ENCODE assay signal across 24 mouse cellular contexts in the genomic region with DNA sequence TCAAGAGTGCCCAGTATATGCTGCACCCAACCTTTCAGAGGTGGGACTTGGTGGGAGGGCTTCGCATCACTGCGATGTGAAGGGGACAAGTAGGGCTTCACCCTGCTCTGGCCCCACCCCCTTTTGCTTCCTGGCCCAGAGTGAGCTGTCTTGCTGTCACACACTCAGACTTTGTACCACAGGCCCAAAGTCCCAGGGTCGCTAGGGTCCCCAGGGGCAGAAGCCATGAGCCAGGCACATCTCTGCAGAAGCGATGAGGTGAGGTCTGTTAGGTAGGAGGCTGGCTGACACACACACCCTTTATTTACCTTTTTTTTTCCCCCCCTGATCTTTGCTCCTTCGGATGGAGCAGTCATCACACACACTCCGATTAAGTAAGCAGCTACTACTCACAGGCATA. TPM values are rescaled to one million over a fixed set of nuclear protein-coding genes. Genes with fewer than 3 reads are reported as not detected.
DNase-seq lines count a peak whose midpoint lies in the region; ATAC-seq and TF ChIP-seq lines count a peak whose summit lies in the region.
"Had no signal": no experiment of that assay in that cellular context is flagged by ENCODE, and none has a peak within 500 bp of the region (broad histone marks: within the 10 kb centered on the region; RNA-seq: fewer than 3 reads in every experiment).

No protein-coding gene starts in this region.

- peaks cover 75% of the 10 kb centered on the region for H3K36me3 ChIP-seq in intestine, postnatal 0 days (ENCODE audit: control insufficient read depth, insufficient read depth)
- H3K36me3 ChIP-seq in intestine, embryonic 16.5 days (ENCODE audit: control insufficient read depth, insufficient read depth, low read length), result peaks cover 12% of the 10 kb centered on the region
- H3K36me3 ChIP-seq in liver, embryonic 12.5 days, result peaks cover 89% of the 10 kb centered on the region
- peaks cover 52% of the 10 kb centered on the region for H3K36me3 ChIP-seq in liver, postnatal 0 days (replicated peaks; ENCODE audit: insufficient read depth, low read length)
- no peaks in the 10 kb centered on the region for H3K36me3 ChIP-seq in liver, embryonic 14.5 days (replicated peaks; ENCODE audit: control insufficient read depth, insufficient read depth, low read depth)
- 0 out of 2 replicates have a peak, but pooled peaks cover 2% of the 10 kb centered on the region for H3K36me3 ChIP-seq in hindbrain, embryonic 11.5 days (ENCODE audit: control insufficient read depth, insufficient read depth, low read length)

- no peak overlapping the region for H3K27ac ChIP-seq in intestine, postnatal 0 days (ENCODE audit: low read depth, low read length)
- H3K27ac ChIP-seq in intestine, embryonic 16.5 days (ENCODE audit: low read length), result no peak overlapping the region
- H3K27ac ChIP-seq in liver, embryonic 12.5 days, result no peak overlapping the region
- H3K27ac ChIP-seq in liver, postnatal 0 days (ENCODE audit: low read depth), result no peak overlapping the region
- H3K27ac ChIP-seq in liver, embryonic 14.5 days, result no peak overlapping the region
- no peak overlapping the region for H3K27ac ChIP-seq in hindbrain, embryonic 11.5 days (ENCODE audit: low read depth, low read length)
- H3K27ac ChIP-seq: embryonic facial prominence, embryonic 12.5 days; embryonic facial prominence, embryonic 15.5 days; gastrocnemius, adult 2 months; hindbrain, embryonic 13.5 days had no signal

- H3K9ac ChIP-seq in intestine, postnatal 0 days (ENCODE audit: low read depth, low read length), result no peak overlapping the region
- no peak overlapping the region for H3K9ac ChIP-seq in intestine, embryonic 16.5 days (ENCODE audit: low read depth, low read length)
- no peak overlapping the region for H3K9ac ChIP-seq in liver, embryonic 12.5 days
- H3K9ac ChIP-seq in liver, postnatal 0 days (replicated peaks), result no peak overlapping the region
- no peak overlapping the region for H3K9ac ChIP-seq in liver, embryonic 14.5 days (replicated peaks)
- H3K9ac ChIP-seq in hindbrain, embryonic 11.5 days (ENCODE audit: low read depth, low read length), result no peak overlapping the region
- H3K9ac ChIP-seq: embryonic facial prominence, embryonic 15.5 days; forebrain, postnatal 0 days; hindbrain, embryonic 13.5 days had no signal

- DNase-seq in liver, postnatal 0 days, result no peak
- DNase-seq in liver, embryonic 14.5 days (ENCODE audit: low read depth in 3 of 3, low spot score in 3 of 3), result no peak
- peak; percentile 86 for DNase-seq in yolk sac, embryonic 10.5 days (ENCODE audit: low spot score)
- DNase-seq in hindbrain, embryonic 11.5 days (ENCODE audit: low spot score), result no peak
- DNase-seq in spleen, postnatal 36 days (ENCODE audit: low spot score in 2 of 2), result no peak
- DNase-seq: adrenal gland, postnatal 10 days; adrenal gland, postnatal 36 days; cerebellum, adult 18-20 months; cerebellum, adult 9-10 months; cerebellum, postnatal 25 days; forebrain, postnatal 0 days; gastrocnemius, adult 2 months; gastrocnemius, postnatal 14 days; heart, adult 11 months had no signal

- 79% methylated on average over 6 of the region's 6 CpGs for WGBS in intestine, postnatal 0 days
- WGBS in intestine, embryonic 16.5 days, result 83% methylated on average over 6 of the region's 6 CpGs
- WGBS in liver, embryonic 12.5 days (ENCODE audit: insufficient replicate concordance), result 78% methylated on average over 6 of the region's 6 CpGs
- 70% methylated on average over 6 of the region's 6 CpGs for WGBS in liver, postnatal 0 days (ENCODE audit: insufficient replicate concordance)
- 74% methylated on average over 6 of the region's 6 CpGs for WGBS in liver, embryonic 14.5 days (ENCODE audit: insufficient replicate concordance)
- WGBS in hindbrain, embryonic 11.5 days, result 93% methylated on average over 6 of the region's 6 CpGs

- TF ChIP-seq CTCF in intestine, postnatal 0 days (IDR thresholded peaks at IDR 0.05; ENCODE audit: low read depth), result no peak
- no peak for TF ChIP-seq CTCF in liver, postnatal 0 days (IDR thresholded peaks at IDR 0.05; ENCODE audit: low read depth)
- TF ChIP-seq CTCF in liver, embryonic 14.5 days (IDR thresholded peaks at IDR 0.05; ENCODE audit: low read depth), result no peak

- TF ChIP-seq EP300 in liver, postnatal 0 days (IDR thresholded peaks at IDR 0.05; ENCODE audit: low read depth), result no peak
- TF ChIP-seq EP300 in liver, embryonic 14.5 days (IDR thresholded peaks at IDR 0.05; ENCODE audit: low read depth), result no peak

- ATAC-seq in intestine, postnatal 0 days, result peak; percentile 47; the same call in 1 of the 2 replicates
- ATAC-seq in intestine, embryonic 16.5 days, result no peak
- ATAC-seq in liver, embryonic 12.5 days, result peak; percentile 46; the same call in 1 of the 2 replicates
- no peak for ATAC-seq in liver, postnatal 0 days
- ATAC-seq in liver, embryonic 14.5 days (ENCODE audit: insufficient read depth), result peak; percentile 46
- ATAC-seq in hindbrain, embryonic 11.5 days (ENCODE audit: low FRiP score), result no peak
- ATAC-seq: forebrain, embryonic 14.5 days; forebrain, postnatal 0 days; Patski had no signal

- no peak overlapping the region for H3K4me3 ChIP-seq in intestine, postnatal 0 days (ENCODE audit: low read depth, low read length)
- H3K4me3 ChIP-seq in intestine, embryonic 16.5 days (ENCODE audit: low read length), result no peak overlapping the region
- no peak overlapping the region for H3K4me3 ChIP-seq in liver, embryonic 12.5 days
- no peak overlapping the region for H3K4me3 ChIP-seq in liver, postnatal 0 days (ENCODE audit: low read depth, low read length)
- H3K4me3 ChIP-seq in liver, embryonic 14.5 days (ENCODE audit: insufficient read depth in 1 of 2, low read depth in 2 of 2, low read length in 2 of 2), result no peak overlapping the region
- H3K4me3 ChIP-seq in hindbrain, embryonic 11.5 days (ENCODE audit: low read depth, low read length), result no peak overlapping the region
- H3K4me3 ChIP-seq: embryonic facial prominence, embryonic 12.5 days; embryonic facial prominence, embryonic 15.5 days; gastrocnemius, adult 2 months; hindbrain, embryonic 13.5 days had no signal

- no peaks in the 10 kb centered on the region for H3K9me3 ChIP-seq in intestine, postnatal 0 days (ENCODE audit: control insufficient read depth)
- H3K9me3 ChIP-seq in intestine, embryonic 16.5 days (ENCODE audit: control insufficient read depth, low read length), result no peaks in the 10 kb centered on the region
- H3K9me3 ChIP-seq in liver, embryonic 12.5 days (replicated peaks), result no peaks in the 10 kb centered on the region
- H3K9me3 ChIP-seq in liver, postnatal 0 days (ENCODE audit: low read length), result no peaks in the 10 kb centered on the region
- no peaks in the 10 kb centered on the region for H3K9me3 ChIP-seq in liver, embryonic 14.5 days (ENCODE audit: control insufficient read depth, low read length)
- H3K9me3 ChIP-seq in hindbrain, embryonic 11.5 days (ENCODE audit: control insufficient read depth, low read length), result no peaks in the 10 kb centered on the region
- H3K9me3 ChIP-seq: embryonic facial prominence, embryonic 12.5 days; embryonic facial prominence, embryonic 15.5 days; G1E; hindbrain, embryonic 13.5 days had no signal

- no peaks in the 10 kb centered on the region for H3K27me3 ChIP-seq in intestine, postnatal 0 days (replicated peaks; ENCODE audit: control insufficient read depth, insufficient read depth, low read length)
- H3K27me3 ChIP-seq in intestine, embryonic 16.5 days (replicated peaks; ENCODE audit: control insufficient read depth, insufficient read depth, low read length), result no peaks in the 10 kb centered on the region
- no peaks in the 10 kb centered on the region for H3K27me3 ChIP-seq in liver, embryonic 12.5 days (replicated peaks)
- no peaks in the 10 kb centered on the region for H3K27me3 ChIP-seq in liver, postnatal 0 days (ENCODE audit: insufficient read depth, low read length)
- no peaks in the 10 kb centered on the region for H3K27me3 ChIP-seq in liver, embryonic 14.5 days (ENCODE audit: control insufficient read depth, insufficient read depth, low read length)
- no peaks in the 10 kb centered on the region for H3K27me3 ChIP-seq in hindbrain, embryonic 11.5 days (ENCODE audit: control insufficient read depth, insufficient read depth, low read length)
- H3K27me3 ChIP-seq: embryonic facial prominence, embryonic 12.5 days; embryonic facial prominence, embryonic 15.5 days; hindbrain, embryonic 13.5 days; Patski had no signal

- no peak overlapping the region for H3K4me2 ChIP-seq in intestine, postnatal 0 days (replicated peaks; ENCODE audit: low read depth)
- H3K4me2 ChIP-seq in intestine, embryonic 16.5 days (ENCODE audit: low read depth, low read length), result no peak overlapping the region
- no peak overlapping the region for H3K4me2 ChIP-seq in liver, embryonic 12.5 days
- H3K4me2 ChIP-seq in liver, postnatal 0 days (ENCODE audit: low read depth, low read length), result no peak overlapping the region
- H3K4me2 ChIP-seq in liver, embryonic 14.5 days (ENCODE audit: low read depth), result no peak overlapping the region
- H3K4me2 ChIP-seq in hindbrain, embryonic 11.5 days (replicated peaks; ENCODE audit: low read depth, low read length), result no peak overlapping the region
- H3K4me2 ChIP-seq: embryonic facial prominence, embryonic 12.5 days; embryonic facial prominence, embryonic 15.5 days; heart, embryonic 11.5 days; hindbrain, embryonic 13.5 days had no signal

- H3K4me1 ChIP-seq in intestine, postnatal 0 days (replicated peaks; ENCODE audit: control insufficient read depth, insufficient read depth, low read length), result no peaks in the 10 kb centered on the region
- 0 out of 2 replicates have a peak, but pooled peaks cover 6% of the 10 kb centered on the region for H3K4me1 ChIP-seq in intestine, embryonic 16.5 days (ENCODE audit: control insufficient read depth, insufficient read depth, low read length)
- H3K4me1 ChIP-seq in liver, embryonic 12.5 days, result no peaks in the 10 kb centered on the region; the same call in 1 of the 2 replicates
- no peaks in the 10 kb centered on the region for H3K4me1 ChIP-seq in liver, postnatal 0 days (ENCODE audit: insufficient read depth)
- H3K4me1 ChIP-seq in liver, embryonic 14.5 days (replicated peaks; ENCODE audit: control insufficient read depth in 2 of 2, insufficient read depth in 2 of 2, low read length in 1 of 2), result no peaks in the 10 kb centered on the region; a peak in 1 of 4 replicates
- no peaks in the 10 kb centered on the region for H3K4me1 ChIP-seq in hindbrain, embryonic 11.5 days (replicated peaks; ENCODE audit: control insufficient read depth, insufficient read depth, low read length)
- H3K4me1 ChIP-seq: embryonic facial prominence, embryonic 12.5 days; embryonic facial prominence, embryonic 15.5 days; hindbrain, embryonic 13.5 days had no signal

RNA-seq across cellular contexts. Expression of a gene that starts 8.6 kb away (rescaled TPM):
- 7.3 and 9.0 TPM in 2 replicates for polyA plus RNA-seq in intestine, postnatal 0 days (2015; fragmentation: Nextera tagmentation; extraction: Ambion mirVana)
- 27.2 and 29.8 TPM in 2 replicates for polyA plus RNA-seq in intestine, embryonic 16.5 days (2015; fragmentation: Nextera tagmentation; extraction: Ambion mirVana)
- 9.5 and 9.6 TPM in 2 replicates for polyA plus RNA-seq in liver, embryonic 12.5 days (2016; fragmentation: Nextera tagmentation; extraction: Ambion mirVana)
- polyA plus RNA-seq in liver, postnatal 0 days (2015; fragmentation: Nextera tagmentation; extraction: Ambion mirVana), result 3.6 and 3.9 TPM in 2 replicates
- 5.0 and 5.3 TPM in 2 replicates for polyA plus RNA-seq in liver, embryonic 14.5 days (2012; rRNA removed)
- polyA plus RNA-seq in liver, embryonic 14.5 days (2014; fragmentation: Nextera tagmentation; extraction: Ambion mirVana), result 3.6 and 3.7 TPM in 2 replicates
- 7.9 and 9.1 TPM in 2 replicates for polyA plus RNA-seq in hindbrain, embryonic 11.5 days (2014; fragmentation: Nextera tagmentation; extraction: Ambion mirVana)

RNA-seq across cellular contexts. Expression of a gene that starts 30.8 kb away (rescaled TPM):
- polyA plus RNA-seq in intestine, postnatal 0 days (2015; fragmentation: Nextera tagmentation; extraction: Ambion mirVana), result 0.16 and 0.26 TPM in 2 replicates
- 0.15 and 0.18 TPM in 2 replicates for polyA plus RNA-seq in intestine, embryonic 16.5 days (2015; fragmentation: Nextera tagmentation; extraction: Ambion mirVana)
- 1.6 and 1.7 TPM in 2 replicates for polyA plus RNA-seq in liver, embryonic 12.5 days (2016; fragmentation: Nextera tagmentation; extraction: Ambion mirVana)
- 0.92 and 1.2 TPM in 2 replicates for polyA plus RNA-seq in liver, postnatal 0 days (2015; fragmentation: Nextera tagmentation; extraction: Ambion mirVana)
- polyA plus RNA-seq in liver, embryonic 14.5 days (2012; rRNA removed), result 0.47 and 0.56 TPM in 2 replicates
- 0.30 and 0.33 TPM in 2 replicates for polyA plus RNA-seq in liver, embryonic 14.5 days (2014; fragmentation: Nextera tagmentation; extraction: Ambion mirVana)
- 0.04 and 0.11 TPM in 2 replicates for polyA plus RNA-seq in hindbrain, embryonic 11.5 days (2014; fragmentation: Nextera tagmentation; extraction: Ambion mirVana)
- polyA plus RNA-seq: embryonic facial prominence, embryonic 12.5 days; forebrain, embryonic 14.5 days; Patski had no signal

RNA-seq across cellular contexts. Expression of a gene that starts 38.3 kb away (rescaled TPM):
- 18.0 and 20.7 TPM in 2 replicates for polyA plus RNA-seq in intestine, postnatal 0 days (2015; fragmentation: Nextera tagmentation; extraction: Ambion mirVana)
- polyA plus RNA-seq in intestine, embryonic 16.5 days (2015; fragmentation: Nextera tagmentation; extraction: Ambion mirVana), result 30.0 TPM in 2 replicates
- 4.4 and 5.7 TPM in 2 replicates for polyA plus RNA-seq in liver, embryonic 12.5 days (2016; fragmentation: Nextera tagmentation; extraction: Ambion mirVana)
- 1.9 and 2.0 TPM in 2 replicates for polyA plus RNA-seq in liver, postnatal 0 days (2015; fragmentation: Nextera tagmentation; extraction: Ambion mirVana)
- 1.2 and 1.6 TPM in 2 replicates for polyA plus RNA-seq in liver, embryonic 14.5 days (2012; rRNA removed)
- 0.70 and 1.0 TPM in 2 replicates for polyA plus RNA-seq in liver, embryonic 14.5 days (2014; fragmentation: Nextera tagmentation; extraction: Ambion mirVana)
- polyA plus RNA-seq in hindbrain, embryonic 11.5 days (2014; fragmentation: Nextera tagmentation; extraction: Ambion mirVana), result 122 and 135 TPM in 2 replicates

RNA-seq across cellular contexts. Expression of a gene that starts 46.1 kb away (rescaled TPM):
- polyA plus RNA-seq in intestine, postnatal 0 days (2015; fragmentation: Nextera tagmentation; extraction: Ambion mirVana), result 2.1 TPM in 2 replicates
- polyA plus RNA-seq in intestine, embryonic 16.5 days (2015; fragmentation: Nextera tagmentation; extraction: Ambion mirVana), result 1.9 and 2.4 TPM in 2 replicates
- 1.7 and 2.1 TPM in 2 replicates for polyA plus RNA-seq in liver, embryonic 12.5 days (2016; fragmentation: Nextera tagmentation; extraction: Ambion mirVana)
- 5.5 and 6.9 TPM in 2 replicates for polyA plus RNA-seq in liver, postnatal 0 days (2015; fragmentation: Nextera tagmentation; extraction: Ambion mirVana)
- 0.95 and 1.1 TPM in 2 replicates for polyA plus RNA-seq in liver, embryonic 14.5 days (2012; rRNA removed)
- 1.1 and 1.9 TPM in 2 replicates for polyA plus RNA-seq in liver, embryonic 14.5 days (2014; fragmentation: Nextera tagmentation; extraction: Ambion mirVana)
- 0.46 and 1.3 TPM in 2 replicates for polyA plus RNA-seq in hindbrain, embryonic 11.5 days (2014; fragmentation: Nextera tagmentation; extraction: Ambion mirVana)
- polyA plus RNA-seq: G1E, Patski had no signal

Comparison
In these comparisons a context has a peak if more than half of its experiments do, and no peak if none do; other contexts are left out.
1. ATAC-seq: peak in intestine, postnatal 0 days (single experiment), liver, embryonic 12.5 days (single experiment) and liver, embryonic 14.5 days (single experiment); none in intestine, embryonic 16.5 days (single experiment), liver, postnatal 0 days (single experiment) and hindbrain, embryonic 11.5 days (single experiment).